Mouse (Mus musculus) small intestine, adult 10 weeks (tissue): ENCODE measurements around the gene 2210407C18Rik. TPM values are rescaled to one million over a fixed set of nuclear protein-coding genes. Genes with fewer than 3 reads are reported as not detected.

ENCODE experiments used
- polyA plus RNA-seq: library from polyadenylated mRNA; stranded (reverse); fragments of 350-450 nt; fragmentation: Illumina TruSeq; extraction: RNeasy Lipid Tissue Mini Kit (QIAGEN cat#74804); gene quantifications from one replicate; pipeline ENCODE4 v1.2.3, GENCODE M21; 2014; ENCODE audit warnings: low replicate concordance

The 2210407C18Rik gene
- polyA plus RNA-seq, result 1,849 TPM

GRCm38 (mm10) chr11:58615975-58616374 lies at the start of gene 2210407C18Rik:
TSS of gene 2210407C18Rik (minus strand) at chr11:58616075.

GRCm38 (mm10) chr11:58658596-58658995 lies 42.7 kb upstream of the 2210407C18Rik start, which contains the start of gene Olfr322:
TSS of gene Olfr322 (plus strand) at chr11:58658782.

GRCm38 (mm10) chr11:58640272-58640867 lies 24.5 kb upstream of the 2210407C18Rik start, which contains the start of gene Trim58:
TSS of gene Trim58 (plus strand) at chr11:58640465.

GRCm38 (mm10) chr11:58630401-58630800 lies 14.5 kb upstream of the 2210407C18Rik start, which contains the start of gene Olfr323:
TSS of gene Olfr323 (minus strand) at chr11:58630501.

GRCm38 (mm10) chr11:58594814-58595213 lies 21.1 kb downstream of the 2210407C18Rik start, which contains the start of gene Olfr324:
TSS of gene Olfr324 (plus strand) at chr11:58595114.

GRCm38 (mm10) chr11:58577430-58577829 lies 38.4 kb downstream of the 2210407C18Rik start, which contains the start of gene Olfr325:
TSS of gene Olfr325 (plus strand) at chr11:58577730.

GRCm38 (mm10) chr11:58570405-58570804 lies 45.5 kb downstream of the 2210407C18Rik start, which contains the start of gene Olfr224:
TSS of gene Olfr224 (minus strand) at chr11:58570553.

Other genes with a start within 250 kb of the 2210407C18Rik start
- gene Lypd8, start 237.0 kb downstream of the 2210407C18Rik start, polyA plus RNA-seq, result 654 TPM
- gene 1810065E05Rik, start 195.0 kb downstream of the 2210407C18Rik start, polyA plus RNA-seq, result 0.52 TPM
- not detected for gene Gm12253, start 183.5 kb downstream of the 2210407C18Rik start, polyA plus RNA-seq
- not detected for gene Lypd9, start 163.2 kb downstream of the 2210407C18Rik start, polyA plus RNA-seq
- gene Olfr30, start 153.8 kb downstream of the 2210407C18Rik start, polyA plus RNA-seq, result not detected
- gene Olfr332, start 123.5 kb downstream of the 2210407C18Rik start, polyA plus RNA-seq, result not detected
- gene Olfr331, start 113.5 kb downstream of the 2210407C18Rik start, polyA plus RNA-seq, result not detected
- not detected for gene Olfr330, start 81.2 kb downstream of the 2210407C18Rik start, polyA plus RNA-seq
- not detected for gene Olfr329-ps, start 69.7 kb downstream of the 2210407C18Rik start, polyA plus RNA-seq
- gene Olfr328, start 60.4 kb downstream of the 2210407C18Rik start, polyA plus RNA-seq, result not detected
- gene Olfr224, start 45.5 kb downstream of the 2210407C18Rik start, polyA plus RNA-seq, result not detected
- gene Olfr325, start 38.3 kb downstream of the 2210407C18Rik start, polyA plus RNA-seq, result not detected
- gene Olfr324, start 21.0 kb downstream of the 2210407C18Rik start, polyA plus RNA-seq, result not detected
- gene Olfr323, start 14.4 kb upstream of the 2210407C18Rik start, polyA plus RNA-seq, result not detected
- gene Trim58, start 24.4 kb upstream of the 2210407C18Rik start, polyA plus RNA-seq, result not detected
- not detected for gene Olfr322, start 42.7 kb upstream of the 2210407C18Rik start, polyA plus RNA-seq
- not detected for gene Olfr320, start 65.0 kb upstream of the 2210407C18Rik start, polyA plus RNA-seq
- gene Olfr319, start 83.1 kb upstream of the 2210407C18Rik start, polyA plus RNA-seq, result not detected
- not detected for gene Olfr318, start 107.9 kb upstream of the 2210407C18Rik start, polyA plus RNA-seq
- not detected for gene Olfr317, start 123.1 kb upstream of the 2210407C18Rik start, polyA plus RNA-seq
- not detected for gene Olfr316, start 136.7 kb upstream of the 2210407C18Rik start, polyA plus RNA-seq
- not detected for gene Olfr315, start 157.1 kb upstream of the 2210407C18Rik start, polyA plus RNA-seq
- gene Olfr314, start 166.9 kb upstream of the 2210407C18Rik start, polyA plus RNA-seq, result not detected
- 3.0 TPM for gene Fam183b, start 185.9 kb upstream of the 2210407C18Rik start, polyA plus RNA-seq
- gene Olfr313, start 198.9 kb upstream of the 2210407C18Rik start, polyA plus RNA-seq, result not detected
- not detected for gene Olfr312, start 213.2 kb upstream of the 2210407C18Rik start, polyA plus RNA-seq
- not detected for gene Olfr311, start 223.2 kb upstream of the 2210407C18Rik start, polyA plus RNA-seq
- 7.5 TPM for gene Gm12258, start 231.1 kb upstream of the 2210407C18Rik start, polyA plus RNA-seq